Mouse (Mus musculus): ENCODE results near the gene Plpp3.

DNA sequence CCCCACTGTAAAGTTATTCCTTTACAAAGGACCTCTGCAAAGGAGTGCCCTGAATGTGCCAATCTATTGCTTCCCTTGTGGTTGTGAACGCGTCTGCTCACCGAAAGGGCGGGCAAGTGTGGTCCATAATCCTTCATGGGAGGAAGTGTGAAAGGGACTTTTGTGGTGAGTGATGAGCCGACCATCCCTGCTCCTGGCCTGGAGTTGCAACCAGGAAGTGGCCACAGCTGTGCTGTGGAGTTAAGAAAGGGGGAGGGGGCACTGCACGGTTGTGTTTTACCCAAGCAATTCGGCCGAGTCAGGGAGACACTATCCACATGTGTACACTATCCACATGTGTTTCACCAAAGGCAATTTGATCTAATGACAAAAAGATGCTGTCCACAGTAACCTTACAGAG is 49.8 kb downstream of the Plpp3 start:
- TF ChIP-seq CTCF (IDR thresholded peaks at IDR 0.05; ENCODE audit: extremely low read depth, insufficient read length, insufficient replicate concordance, low read depth, low read length) (no peak), POLR2A (IDR thresholded peaks at IDR 0.05; ENCODE audit: low read depth, low read length) (no peak)

Data from small intestine, adult 2 months (tissue).